Mouse (Mus musculus) kidney, embryonic 14.5 days (tissue): Measurements from ENCODE around the gene Trim3. TPM values are rescaled to one million over a fixed set of nuclear protein-coding genes. Genes with fewer than 3 reads are reported as not detected.

Experiments used
- ATAC-seq: fragments of 200-750 bp; cut with Nextera tagmentation; 2 replicates; pipeline ENCODE4 v1.8.0; 2017; ENCODE audit warnings: moderate number of reproducible peaks, mild to moderate bottlenecking, moderate TSS enrichment, moderate library complexity; ENCODE audit not compliant: low FRiP score, low TSS enrichment
- H3K27ac ChIP-seq: fragments of 300-500 bp; sonication (generic); 2 replicates; pipeline ENCODE4 v1.5.1; 2014; ENCODE audit warnings: low read depth, mild to moderate bottlenecking, low read length, moderate library complexity, mixed read lengths
- H3K27me3 ChIP-seq: fragments of 300-500 bp; sonication (generic); 2 replicates; pipeline ENCODE4 v1.6.1; 2014; ENCODE audit warnings: mild to moderate bottlenecking, low read length; ENCODE audit not compliant: control insufficient read depth, insufficient read depth
- H3K36me3 ChIP-seq: fragments of 300-500 bp; sonication (generic); 2 replicates; pipeline ENCODE4 v1.6.1; 2014; ENCODE audit warnings: low read length, mixed read lengths; ENCODE audit not compliant: control insufficient read depth, insufficient read depth
- H3K4me1 ChIP-seq: fragments of 300-500 bp; sonication (generic); 2 replicates; pipeline ENCODE4 v1.6.1; 2014; ENCODE audit warnings: low read length, mixed read lengths; ENCODE audit not compliant: control insufficient read depth, insufficient read depth
- H3K4me2 ChIP-seq: fragments of 300-500 bp; sonication (generic); replicated peaks from 2 replicates; pipeline ENCODE4 v1.6.1; 2014; ENCODE audit warnings: low read depth, mild to moderate bottlenecking, low read length
- H3K4me3 ChIP-seq: fragments of 300-500 bp; sonication (generic); 2 replicates; pipeline ENCODE4 v1.5.1; 2014; ENCODE audit warnings: mild to moderate bottlenecking, low read length
- H3K9ac ChIP-seq: fragments of 300-500 bp; sonication (generic); 2 replicates; pipeline ENCODE4 v1.6.1; 2014; ENCODE audit warnings: low read depth, mild to moderate bottlenecking, low read length, moderate library complexity
- H3K9me3 ChIP-seq: fragments of 300-500 bp; sonication (generic); 2 replicates; pipeline ENCODE4 v1.6.1; 2016; ENCODE audit warnings: low read length; ENCODE audit not compliant: control insufficient read depth
- WGBS: fragments of 180-500 bp; shearing (Covaris S2); extraction: QIAGEN DNeasy Blood & Tissue Kit; methylation state at CpG from one replicate; pipeline ENCODE4 v1.1.7; 2014; 5-methylcytosine and 5-hydroxymethylcytosine counted together
- polyA plus RNA-seq: library from polyadenylated mRNA; unstranded; fragments of >200 nt; fragmentation: Nextera tagmentation; extraction: Ambion mirVana; gene quantifications from 2 replicates; pipeline ENCODE4 v1.2.1, GENCODE M21; 2014

Gene Trim3
- polyA plus RNA-seq, 1 experiment from 2014 or later = 25.5 TPM

- WGBS = 96% methylated on average over 2 of the region's 2 CpGs
- Histone ChIP-seq H3K27ac (no peak overlapping the region), H3K36me3 (peaks cover 33% of the 10 kb centered on the region), H3K9me3 (no peaks in the 10 kb centered on the region), H3K9ac (no peak overlapping the region), H3K27me3 (no peaks in the 10 kb centered on the region), H3K4me2 (no peak overlapping the region), H3K4me1 (peaks cover 13% of the 10 kb centered on the region; the same call in 1 of the 2 replicates), H3K4me3 (no peak overlapping the region)
- ATAC-seq = no peak
These were observed 2.4 kb upstream of the Trim3 start for GRCm38 (mm10) chr7:105635726-105636125.

DNA sequence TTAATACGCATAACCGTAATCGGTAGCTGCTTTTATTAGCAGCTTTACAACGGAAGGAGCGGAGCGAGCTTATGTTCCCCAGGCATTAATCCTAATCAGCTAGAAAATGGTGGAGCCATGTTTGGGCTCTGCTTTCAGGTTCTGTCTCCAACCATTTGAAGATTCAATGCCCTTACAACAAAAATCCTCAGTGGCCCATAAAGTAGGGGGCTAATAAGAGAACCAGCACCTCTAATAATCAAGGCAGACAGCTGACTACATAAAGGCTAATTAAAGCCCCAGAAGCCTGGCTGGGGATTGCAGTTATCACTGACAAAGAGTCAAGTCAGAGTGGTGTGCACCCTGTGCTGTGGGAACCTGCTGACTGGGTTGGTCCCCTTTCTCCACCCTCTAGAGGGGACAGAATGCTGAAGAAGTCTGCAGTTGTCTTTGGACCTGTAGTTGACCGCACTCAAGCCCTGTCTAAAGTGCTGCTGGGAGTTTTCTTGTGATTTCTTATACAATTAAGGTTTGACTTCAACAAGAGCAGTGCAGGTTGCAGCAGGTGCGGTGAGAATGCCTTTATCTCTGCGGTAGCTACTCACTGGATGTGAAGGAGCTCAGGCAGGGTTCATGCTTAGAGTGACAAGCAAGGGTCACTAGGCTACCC, 1.0 kb upstream of the Trim3 start:
- Histone ChIP-seq H3K4me2 (peak overlapping the region; percentile 77), H3K4me1 (peaks cover 8% of the 10 kb centered on the region; the same call in 1 of the 2 replicates), H3K4me3 (peak overlapping the region; percentile 81), H3K27ac (0 out of 2 replicates have a peak overlapping the region, but pooled peaks have one; percentile 26), H3K9me3 (no peaks in the 10 kb centered on the region), H3K36me3 (peaks cover 33% of the 10 kb centered on the region), H3K9ac (no peak overlapping the region), H3K27me3 (no peaks in the 10 kb centered on the region)
- ATAC-seq = no peak
- WGBS = 60% methylated on average over 9 of the region's 9 CpGs

GRCm38 (mm10) chr7:105633801-105634135, 397 bp upstream of the Trim3 start:
- Histone ChIP-seq H3K4me1 (0 out of 2 replicates have a peak, but pooled peaks cover 3% of the 10 kb centered on the region), H3K9me3 (no peaks in the 10 kb centered on the region), H3K9ac (peak overlapping the region; percentile 77), H3K36me3 (peaks cover 31% of the 10 kb centered on the region), H3K4me2 (peak overlapping the region; percentile 77), H3K4me3 (peak overlapping the region; percentile 81), H3K27me3 (no peaks in the 10 kb centered on the region), H3K27ac (peak overlapping the region; percentile 26; the same call in 1 of the 2 replicates)
- no peak for ATAC-seq
- 3% methylated on average over 10 of the region's 10 CpGs for WGBS

GRCm38 (mm10) chr7:105632551-105632972, 809 bp downstream of the Trim3 start:
- no peak for ATAC-seq
- H3K4me1 ChIP-seq = 0 out of 2 replicates have a peak, but pooled peaks cover 3% of the 10 kb centered on the region
- H3K27ac ChIP-seq = no peak overlapping the region
- peak overlapping the region; percentile 77 for H3K4me2 ChIP-seq
- no peaks in the 10 kb centered on the region for H3K9me3 ChIP-seq
- peak overlapping the region; percentile 77 for H3K9ac ChIP-seq
- 17% methylated on average over 4 of the region's 4 CpGs for WGBS
- peaks cover 19% of the 10 kb centered on the region for H3K36me3 ChIP-seq
- no peaks in the 10 kb centered on the region for H3K27me3 ChIP-seq
- H3K4me3 ChIP-seq = peak overlapping the region; percentile 81

DNA sequence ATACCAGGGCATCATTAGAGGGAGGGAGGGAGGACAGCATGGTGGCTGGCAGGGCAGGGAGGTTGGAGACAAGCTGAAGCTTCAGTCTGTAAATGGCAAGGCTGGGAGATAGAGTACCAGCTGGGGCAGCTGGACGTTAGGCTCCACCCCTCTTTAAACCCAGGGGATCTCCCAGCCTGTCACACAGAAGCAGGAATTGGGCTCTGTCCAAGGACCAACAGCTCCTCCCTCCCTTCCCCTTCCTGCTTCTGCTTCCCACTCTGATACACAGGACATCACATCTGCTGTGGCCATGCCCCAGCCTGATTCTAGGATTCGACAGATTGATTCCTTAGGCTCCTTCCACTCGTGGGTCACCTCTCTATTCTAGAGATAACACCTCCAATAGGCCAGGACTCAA, 4.7 kb downstream of the Trim3 start:
- Histone ChIP-seq H3K27me3 (no peaks in the 10 kb centered on the region), H3K4me3 (no peak overlapping the region), H3K4me2 (no peak overlapping the region), H3K4me1 (no peaks in the 10 kb centered on the region), H3K9me3 (no peaks in the 10 kb centered on the region), H3K27ac (peak overlapping the region; percentile 38; the same call in 1 of the 2 replicates), H3K9ac (no peak overlapping the region), H3K36me3 (peaks cover 14% of the 10 kb centered on the region)
- WGBS = 26% methylated on average over 3 of the region's 3 CpGs
- ATAC-seq = no peak

GRCm38 (mm10) chr7:105625397-105625796, 8.0 kb downstream of the Trim3 start:
- 81% methylated on average over 6 of the region's 6 CpGs for WGBS
- ATAC-seq = no peak
- no peaks in the 10 kb centered on the region for H3K27me3 ChIP-seq
- H3K4me2 ChIP-seq = no peak overlapping the region
- no peaks in the 10 kb centered on the region for H3K9me3 ChIP-seq
- H3K27ac ChIP-seq = no peak overlapping the region
- H3K36me3 ChIP-seq = peaks cover 25% of the 10 kb centered on the region
- no peak overlapping the region for H3K9ac ChIP-seq
- no peak overlapping the region for H3K4me3 ChIP-seq
- H3K4me1 ChIP-seq = no peaks in the 10 kb centered on the region

- no peaks in the 10 kb centered on the region for H3K9me3 ChIP-seq
- no peak overlapping the region for H3K9ac ChIP-seq
- H3K36me3 ChIP-seq = peaks cover 49% of the 10 kb centered on the region
- no peak overlapping the region for H3K4me3 ChIP-seq
- H3K4me2 ChIP-seq = no peak overlapping the region
- H3K27ac ChIP-seq = no peak overlapping the region
- no peaks in the 10 kb centered on the region for H3K27me3 ChIP-seq
- 80% methylated on average over 8 of the region's 8 CpGs for WGBS
- ATAC-seq = no peak
- H3K4me1 ChIP-seq = no peaks in the 10 kb centered on the region
These were observed 11.6 kb downstream of the Trim3 start for GRCm38 (mm10) chr7:105621646-105622292.

DNA sequence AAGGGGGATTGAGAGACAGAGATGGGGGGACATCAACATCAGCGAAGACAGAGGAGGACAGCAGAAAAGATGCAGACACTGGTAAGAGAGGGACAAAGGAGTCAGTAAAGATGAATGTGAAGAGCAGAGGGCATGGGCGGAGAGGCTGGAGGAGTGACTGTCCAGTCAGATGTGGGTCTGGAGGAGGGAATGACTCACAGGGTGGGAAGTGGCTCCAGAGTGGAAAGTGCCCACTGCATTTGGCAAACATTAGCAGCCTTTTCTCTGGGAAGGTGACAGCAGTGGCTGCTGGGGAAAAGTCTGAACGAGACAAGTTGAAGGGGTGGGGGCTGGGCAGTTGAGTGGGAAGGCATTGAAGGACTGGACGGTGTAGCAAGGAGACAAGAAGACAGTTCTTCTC, 12.3 kb downstream of the Trim3 start:
- Histone ChIP-seq H3K9me3 (no peaks in the 10 kb centered on the region), H3K4me1 (no peaks in the 10 kb centered on the region), H3K36me3 (peaks cover 56% of the 10 kb centered on the region), H3K27ac (no peak overlapping the region), H3K4me2 (no peak overlapping the region), H3K27me3 (no peaks in the 10 kb centered on the region), H3K9ac (no peak overlapping the region), H3K4me3 (no peak overlapping the region)
- 77% methylated on average over 4 of the region's 4 CpGs for WGBS
- no peak for ATAC-seq

- 79% methylated on average over 3 of the region's 3 CpGs for WGBS
- no peaks in the 10 kb centered on the region for H3K27me3 ChIP-seq
- H3K4me2 ChIP-seq = no peak overlapping the region
- H3K36me3 ChIP-seq = peaks cover 62% of the 10 kb centered on the region
- ATAC-seq = no peak
- no peaks in the 10 kb centered on the region for H3K9me3 ChIP-seq
- no peak overlapping the region for H3K4me3 ChIP-seq
- H3K4me1 ChIP-seq = no peaks in the 10 kb centered on the region
- H3K27ac ChIP-seq = no peak overlapping the region
- H3K9ac ChIP-seq = no peak overlapping the region
These were observed 13.7 kb downstream of the Trim3 start for GRCm38 (mm10) chr7:105619701-105620100.
